Mouse (Mus musculus) kidney, embryonic 15.5 days (tissue): Measurements from ENCODE around the gene Ccdc57. TPM values are rescaled to one million over a fixed set of nuclear protein-coding genes. Genes with fewer than 3 reads are reported as not detected.

Experiments
- ATAC-seq: fragments of 200-750 bp; cut with Nextera tagmentation; replicated peaks from 2 replicates; pipeline ENCODE4 v1.8.0; 2017; ENCODE audit warnings: moderate TSS enrichment; ENCODE audit not compliant: low FRiP score
- H3K27ac ChIP-seq: fragments of 300-500 bp; sonication (generic); 2 replicates; pipeline ENCODE4 v1.5.1; 2015; ENCODE audit warnings: mild to moderate bottlenecking, inconsistent platforms
- H3K27me3 ChIP-seq: fragments of 300-500 bp; sonication (generic); 2 replicates; pipeline ENCODE4 v1.6.1; 2015; ENCODE audit warnings: inconsistent platforms
- H3K36me3 ChIP-seq: fragments of 300-500 bp; sonication (generic); 2 replicates; pipeline ENCODE4 v1.6.1; 2015; ENCODE audit warnings: inconsistent platforms
- H3K4me1 ChIP-seq: fragments of 300-500 bp; sonication (generic); 2 replicates; pipeline ENCODE4 v1.6.1; 2015; ENCODE audit warnings: inconsistent platforms
- H3K4me2 ChIP-seq: fragments of 300-500 bp; sonication (generic); 2 replicates; pipeline ENCODE4 v1.6.1; 2015; ENCODE audit warnings: moderate library complexity, mild to moderate bottlenecking, inconsistent platforms
- H3K4me3 ChIP-seq: fragments of 300-500 bp; sonication (generic); replicated peaks from 2 replicates; pipeline ENCODE4 v1.5.1; 2015; ENCODE audit warnings: mild to moderate bottlenecking, inconsistent platforms
- H3K9ac ChIP-seq: fragments of 300-500 bp; sonication (generic); 2 replicates; pipeline ENCODE4 v1.6.1; 2015; ENCODE audit warnings: mild to moderate bottlenecking, inconsistent platforms
- H3K9me3 ChIP-seq: fragments of 300-500 bp; sonication (generic); replicated peaks from 2 replicates; pipeline ENCODE4 v1.6.1; 2016; ENCODE audit warnings: inconsistent platforms
- WGBS: fragments of 180-500 bp; shearing (Covaris S2); methylation state at CpG from one replicate; pipeline ENCODE4 v1.1.7; 2015; ENCODE audit warnings: mixed read lengths; 5-methylcytosine and 5-hydroxymethylcytosine counted together
- polyA plus RNA-seq: library from polyadenylated mRNA; unstranded; fragments of >200 nt; fragmentation: Nextera tagmentation; extraction: Ambion mirVana; gene quantifications from 2 replicates; pipeline ENCODE4 v1.2.1, GENCODE M21; 2015

Ccdc57 gene
- polyA plus RNA-seq, 1 experiment from 2014 or later = 8.4 TPM

DNA sequence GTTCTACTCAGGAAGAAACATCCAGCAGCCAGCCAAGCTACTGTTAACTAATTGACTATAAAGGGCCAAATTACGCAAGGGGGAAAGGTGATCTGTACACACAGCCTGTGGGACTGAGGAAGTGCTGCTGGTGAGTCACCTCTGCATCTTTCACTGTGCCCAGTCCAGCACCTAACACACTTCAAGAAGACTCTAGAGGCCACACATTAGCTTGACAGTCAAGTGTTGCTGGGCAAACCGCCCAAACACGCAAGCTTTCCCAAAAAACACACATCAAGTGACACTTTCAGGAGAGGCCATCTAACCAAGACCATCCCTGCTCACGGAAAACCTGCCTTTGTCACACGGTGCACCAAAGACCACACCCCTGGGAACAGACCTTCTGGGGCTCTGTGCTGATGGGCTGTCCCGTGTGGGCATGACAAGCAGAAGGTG lies 34.5 kb downstream of the Ccdc57 start:
- Histone ChIP-seq H3K27me3 (no peaks in the 10 kb centered on the region), H3K4me1 (peaks cover 20% of the 10 kb centered on the region), H3K36me3 (peaks cover 46% of the 10 kb centered on the region), H3K9me3 (no peaks in the 10 kb centered on the region), H3K27ac (no peak overlapping the region; the same call in 1 of the 2 replicates), H3K4me2 (no peak overlapping the region), H3K4me3 (no peak overlapping the region), H3K9ac (no peak overlapping the region)
- no peak for ATAC-seq
- 83% methylated on average over 6 of the region's 6 CpGs for WGBS

DNA sequence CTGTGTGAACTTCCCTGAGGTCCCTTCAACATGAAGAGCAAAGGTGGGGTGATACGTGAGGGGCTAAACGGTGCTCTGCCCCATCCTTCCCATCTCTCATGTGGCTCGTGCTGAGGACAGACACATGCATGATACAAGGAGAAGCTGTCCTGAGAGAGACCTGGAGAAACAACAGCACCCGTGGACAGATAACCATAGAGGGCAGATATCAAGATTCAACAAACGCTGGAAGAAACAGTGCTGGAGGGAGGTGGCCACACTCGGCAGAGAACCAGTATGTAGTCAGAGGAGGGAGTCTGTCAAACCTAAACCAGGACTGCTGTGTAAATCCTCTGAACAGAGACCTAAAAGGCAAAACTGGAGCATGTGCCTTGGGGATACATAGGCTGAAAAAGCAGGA lies 37.2 kb downstream of the Ccdc57 start:
- Histone ChIP-seq H3K4me3 (no peak overlapping the region), H3K36me3 (peaks cover 66% of the 10 kb centered on the region), H3K4me1 (no peaks in the 10 kb centered on the region), H3K4me2 (no peak overlapping the region), H3K27ac (no peak overlapping the region), H3K27me3 (no peaks in the 10 kb centered on the region), H3K9ac (no peak overlapping the region), H3K9me3 (no peaks in the 10 kb centered on the region)
- no peak for ATAC-seq
- 91% methylated on average over 6 of the region's 6 CpGs for WGBS

DNA sequence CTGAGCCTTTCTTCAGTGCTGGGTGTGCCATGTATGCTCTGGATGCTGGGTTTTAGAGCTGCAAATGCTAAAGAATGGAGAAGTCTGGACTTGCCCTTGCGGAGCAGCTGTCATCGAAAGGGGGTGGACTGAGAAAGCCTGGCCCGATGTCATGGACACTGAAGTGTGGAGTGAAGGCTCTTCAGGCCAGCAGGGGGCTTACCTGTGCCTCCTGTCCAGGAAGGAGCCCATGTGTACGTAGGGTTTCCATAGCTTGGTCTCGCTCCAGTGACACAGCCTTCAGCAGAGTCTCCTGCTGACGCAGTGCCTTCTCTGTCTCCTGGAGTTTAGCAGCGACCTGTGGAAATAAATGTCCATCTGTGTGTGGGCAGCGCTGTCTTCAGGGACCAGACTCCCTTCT lies 38.3 kb downstream of the Ccdc57 start:
- Histone ChIP-seq H3K27ac (no peak overlapping the region), H3K4me2 (no peak overlapping the region), H3K4me1 (no peaks in the 10 kb centered on the region), H3K9ac (no peak overlapping the region), H3K36me3 (peaks cover 76% of the 10 kb centered on the region), H3K9me3 (no peaks in the 10 kb centered on the region), H3K4me3 (no peak overlapping the region), H3K27me3 (no peaks in the 10 kb centered on the region)
- 74% methylated on average over 8 of the region's 8 CpGs for WGBS
- no peak; the same call in 1 of the 2 replicates for ATAC-seq

DNA sequence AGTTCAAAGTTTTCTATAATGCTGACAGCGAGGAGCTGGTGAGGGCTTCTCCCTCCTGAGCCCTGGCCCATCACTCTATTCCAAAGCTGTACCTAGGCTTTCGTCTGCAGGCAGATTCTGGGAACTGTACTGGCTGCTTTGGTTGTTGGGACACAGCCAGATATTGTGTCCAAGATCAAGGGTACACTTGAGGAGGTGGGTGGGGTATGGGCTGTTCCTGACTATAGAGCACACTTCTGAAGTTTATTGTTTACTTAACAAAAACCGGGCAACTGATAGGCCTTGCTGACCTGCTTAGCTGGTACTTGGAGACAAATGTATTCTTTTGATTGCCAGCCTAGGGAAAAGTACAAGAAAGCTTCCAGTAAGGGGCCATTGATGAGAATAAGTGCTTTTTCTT lies 43.5 kb downstream of the Ccdc57 start:
- Histone ChIP-seq H3K9ac (no peak overlapping the region), H3K27me3 (no peaks in the 10 kb centered on the region), H3K4me1 (no peaks in the 10 kb centered on the region), H3K36me3 (peaks cover 89% of the 10 kb centered on the region), H3K4me2 (no peak overlapping the region), H3K9me3 (0 out of 2 replicates have a peak, but pooled peaks cover 5% of the 10 kb centered on the region), H3K27ac (no peak overlapping the region), H3K4me3 (no peak overlapping the region)
- WGBS = 82% methylated on average over 3 of the region's 3 CpGs
- no peak for ATAC-seq

DNA sequence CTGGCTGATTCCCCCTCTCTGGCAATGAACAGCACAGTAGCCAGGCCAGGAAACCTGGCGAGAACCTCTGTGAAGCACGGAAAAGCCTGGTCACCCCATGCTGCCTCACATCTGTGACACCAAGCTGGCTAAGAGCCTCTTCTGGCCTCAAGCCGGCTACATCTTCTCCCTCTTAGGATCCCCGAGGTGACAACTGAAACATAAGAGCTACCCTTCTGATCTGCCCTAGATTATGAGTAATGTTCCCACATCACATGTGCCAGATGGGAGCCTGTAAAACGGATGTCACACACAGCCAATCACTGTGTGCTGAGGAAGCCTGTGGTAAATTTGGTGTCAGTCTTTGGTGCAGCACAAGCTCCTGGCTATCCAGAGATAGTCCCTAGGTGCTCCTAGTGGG lies 44.0 kb downstream of the Ccdc57 start:
- H3K4me3 ChIP-seq = no peak overlapping the region
- no peak overlapping the region for H3K4me2 ChIP-seq
- 0 out of 2 replicates have a peak, but pooled peaks cover 5% of the 10 kb centered on the region for H3K9me3 ChIP-seq
- no peak overlapping the region for H3K27ac ChIP-seq
- H3K27me3 ChIP-seq = no peaks in the 10 kb centered on the region
- H3K4me1 ChIP-seq = no peaks in the 10 kb centered on the region
- peaks cover 89% of the 10 kb centered on the region for H3K36me3 ChIP-seq
- no peak for ATAC-seq
- 91% methylated on average over 5 of the region's 5 CpGs for WGBS
- H3K9ac ChIP-seq = no peak overlapping the region

DNA sequence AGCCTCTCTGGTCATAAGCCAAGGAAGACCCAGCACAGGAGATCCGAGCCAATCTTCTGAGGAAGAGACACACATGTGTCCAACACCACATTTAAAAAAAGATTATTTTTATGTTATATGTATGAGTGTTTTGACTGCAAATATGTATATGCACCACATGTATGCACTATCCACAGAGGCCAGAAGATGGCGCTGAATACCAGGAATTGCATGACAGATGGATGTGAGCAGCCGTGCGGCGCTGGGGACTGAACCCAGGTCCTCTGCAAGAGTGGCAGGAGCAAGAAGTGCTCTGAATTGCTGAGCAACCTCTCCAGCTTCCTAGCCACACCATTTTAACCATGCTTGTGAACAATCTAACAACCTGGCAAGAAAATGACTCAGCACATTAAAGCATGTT lies 45.2 kb downstream of the Ccdc57 start:
- no peak for ATAC-seq
- WGBS = 92% methylated on average over 5 of the region's 5 CpGs
- no peaks in the 10 kb centered on the region for H3K4me1 ChIP-seq
- no peak overlapping the region for H3K27ac ChIP-seq
- H3K36me3 ChIP-seq = peaks cover 81% of the 10 kb centered on the region
- H3K9ac ChIP-seq = no peak overlapping the region
- no peak overlapping the region for H3K4me2 ChIP-seq
- 0 out of 2 replicates have a peak, but pooled peaks cover 5% of the 10 kb centered on the region for H3K9me3 ChIP-seq
- H3K4me3 ChIP-seq = no peak overlapping the region
- H3K27me3 ChIP-seq = no peaks in the 10 kb centered on the region

DNA sequence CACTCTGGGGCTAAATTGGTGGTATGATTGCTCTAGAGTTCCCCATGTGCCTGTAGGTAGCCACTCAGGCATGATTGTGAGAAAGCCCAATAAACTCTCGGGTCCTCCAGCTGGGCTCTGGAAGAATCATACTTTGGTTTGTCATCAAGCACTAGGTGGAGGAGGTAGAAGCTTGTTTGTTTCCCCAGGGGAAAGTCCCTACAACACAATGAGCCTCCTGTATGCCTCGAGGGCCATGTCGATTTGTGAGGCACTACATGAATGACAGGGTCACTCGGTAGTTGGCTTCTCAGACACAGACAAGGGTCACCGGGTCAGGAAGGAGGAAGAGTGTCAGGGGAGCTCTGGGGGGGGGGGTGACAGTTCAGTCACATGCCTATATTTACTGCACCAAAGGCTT lies 46.2 kb downstream of the Ccdc57 start:
- Histone ChIP-seq H3K4me2 (no peak overlapping the region), H3K27me3 (no peaks in the 10 kb centered on the region), H3K9me3 (0 out of 2 replicates have a peak, but pooled peaks cover 5% of the 10 kb centered on the region), H3K9ac (no peak overlapping the region), H3K4me1 (no peaks in the 10 kb centered on the region), H3K36me3 (peaks cover 74% of the 10 kb centered on the region), H3K4me3 (no peak overlapping the region), H3K27ac (no peak overlapping the region)
- no peak for ATAC-seq
- 72% methylated on average over 5 of the region's 5 CpGs for WGBS

DNA sequence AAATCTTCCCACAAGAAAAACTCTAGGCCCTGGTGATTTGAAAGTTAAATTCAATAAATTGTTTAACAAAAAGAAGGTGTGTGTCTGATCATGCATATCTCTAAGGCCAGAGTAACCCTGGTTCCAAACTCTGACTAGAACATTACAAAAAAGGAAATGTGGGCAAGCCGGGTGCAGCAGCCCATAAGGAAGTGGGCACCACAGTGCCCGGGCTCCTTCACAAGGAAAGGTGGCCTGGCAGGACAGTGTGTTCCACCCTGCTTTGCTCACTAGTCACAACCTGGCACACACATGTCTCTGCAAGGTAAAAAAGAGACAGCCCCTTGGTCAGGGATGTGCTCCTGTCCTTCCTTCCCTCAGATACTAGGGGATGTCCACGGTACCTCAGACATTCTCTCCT lies 49.1 kb downstream of the Ccdc57 start:
- ATAC-seq = no peak
- no peak overlapping the region for H3K27ac ChIP-seq
- peaks cover 76% of the 10 kb centered on the region for H3K36me3 ChIP-seq
- 91% methylated on average over 3 of the region's 3 CpGs for WGBS
- no peaks in the 10 kb centered on the region for H3K27me3 ChIP-seq
- no peak overlapping the region for H3K9ac ChIP-seq
- no peak overlapping the region for H3K4me2 ChIP-seq
- H3K9me3 ChIP-seq = 0 out of 2 replicates have a peak, but pooled peaks cover 5% of the 10 kb centered on the region
- no peaks in the 10 kb centered on the region for H3K4me1 ChIP-seq
- no peak overlapping the region for H3K4me3 ChIP-seq

DNA sequence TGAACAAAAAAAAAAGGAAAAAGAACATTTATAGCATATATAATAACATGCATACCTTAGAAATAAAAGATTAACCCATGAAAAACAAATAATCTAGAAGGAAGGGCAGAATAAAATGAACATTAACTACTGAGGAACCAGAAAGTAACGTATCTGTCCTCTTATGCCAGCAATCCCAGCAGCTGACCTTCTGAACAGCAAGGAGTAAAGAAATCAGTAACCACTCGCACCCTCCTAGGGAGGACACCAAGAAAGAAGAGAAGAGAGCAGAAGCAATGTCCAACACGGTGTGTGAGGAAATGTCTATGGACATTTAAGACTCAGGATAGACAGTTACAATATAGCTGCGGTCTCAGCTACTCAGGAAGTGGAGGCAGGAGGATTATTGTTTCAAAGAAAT lies 49.7 kb downstream of the Ccdc57 start:
- H3K9me3 ChIP-seq = 0 out of 2 replicates have a peak, but pooled peaks cover 5% of the 10 kb centered on the region
- WGBS = 83% methylated on average over 4 of the region's 4 CpGs
- H3K4me1 ChIP-seq = no peaks in the 10 kb centered on the region
- H3K36me3 ChIP-seq = peaks cover 76% of the 10 kb centered on the region
- no peak overlapping the region for H3K9ac ChIP-seq
- no peak overlapping the region for H3K4me2 ChIP-seq
- H3K27ac ChIP-seq = no peak overlapping the region
- H3K27me3 ChIP-seq = no peaks in the 10 kb centered on the region
- H3K4me3 ChIP-seq = no peak overlapping the region
- ATAC-seq = no peak

DNA sequence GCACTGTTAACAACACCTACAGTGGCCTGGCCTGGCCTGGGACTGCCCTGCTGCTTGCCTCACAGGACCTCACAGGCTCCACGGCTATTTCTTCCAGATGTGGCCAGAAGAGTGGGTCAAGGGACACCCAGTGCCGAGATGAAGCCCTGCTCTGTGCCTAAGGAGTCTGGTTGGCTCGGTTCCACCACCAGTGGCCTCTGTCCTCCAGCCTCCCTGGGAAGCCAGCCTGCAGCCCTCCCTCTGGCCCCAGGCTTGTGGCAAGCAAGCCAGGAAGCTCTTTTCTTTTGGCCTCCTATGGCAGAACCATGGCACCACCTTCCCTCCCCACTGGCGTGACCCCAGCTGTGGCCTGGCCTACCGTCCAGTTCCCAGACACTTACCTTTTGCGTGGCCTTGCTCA lies 59.5 kb downstream of the Ccdc57 start:
- no peaks in the 10 kb centered on the region for H3K27me3 ChIP-seq
- H3K9me3 ChIP-seq = no peaks in the 10 kb centered on the region
- no peak overlapping the region for H3K4me3 ChIP-seq
- H3K4me2 ChIP-seq = no peak overlapping the region
- H3K4me1 ChIP-seq = no peaks in the 10 kb centered on the region
- H3K9ac ChIP-seq = no peak overlapping the region
- ATAC-seq = no peak
- peaks cover 17% of the 10 kb centered on the region for H3K36me3 ChIP-seq
- H3K27ac ChIP-seq = no peak overlapping the region
- 77% methylated on average over 6 of the region's 6 CpGs for WGBS

DNA sequence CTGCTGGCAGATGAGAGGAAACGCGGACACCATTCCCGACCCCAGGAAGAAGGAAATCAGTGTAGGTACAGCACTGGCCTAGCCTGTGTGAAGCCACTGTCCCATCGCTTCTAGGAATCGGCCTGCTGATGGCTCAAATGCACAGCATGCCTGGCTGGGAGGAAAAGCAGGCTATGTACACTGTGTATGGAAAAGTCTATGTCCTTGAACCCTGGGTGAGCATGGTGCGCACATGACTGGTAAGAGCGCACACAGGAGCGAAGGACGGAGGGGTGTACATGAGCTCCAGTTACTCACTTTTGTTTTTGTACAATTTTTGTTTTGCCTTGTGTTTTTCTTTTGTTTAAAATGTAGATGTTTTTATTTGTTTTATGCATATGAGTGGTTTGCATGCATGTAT lies 61.2 kb downstream of the Ccdc57 start:
- H3K27ac ChIP-seq = no peak overlapping the region
- H3K4me3 ChIP-seq = no peak overlapping the region
- peaks cover 11% of the 10 kb centered on the region for H3K36me3 ChIP-seq
- H3K4me1 ChIP-seq = no peaks in the 10 kb centered on the region
- WGBS = 90% methylated on average over 9 of the region's 9 CpGs
- no peak for ATAC-seq
- no peaks in the 10 kb centered on the region for H3K9me3 ChIP-seq
- no peak overlapping the region for H3K9ac ChIP-seq
- no peak overlapping the region for H3K4me2 ChIP-seq
- no peaks in the 10 kb centered on the region for H3K27me3 ChIP-seq

DNA sequence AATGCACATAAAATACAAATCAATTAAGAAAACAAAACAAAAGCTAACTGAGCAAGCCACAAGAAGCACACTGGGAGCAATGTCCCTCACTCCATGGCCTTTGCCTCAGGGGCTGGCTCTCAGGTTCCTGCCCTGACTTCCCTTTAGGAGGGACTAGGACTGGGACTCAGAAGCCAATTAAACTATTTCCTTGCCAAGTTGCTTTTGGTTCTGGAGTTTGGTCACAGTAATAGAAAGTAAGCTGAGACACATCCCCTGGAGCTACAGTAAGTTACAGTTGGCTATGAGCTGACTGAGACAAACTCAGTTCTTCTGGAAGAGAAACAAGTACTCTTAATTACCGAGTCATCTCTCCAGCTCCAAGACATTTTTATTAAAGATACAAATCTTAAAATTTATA lies 66.9 kb downstream of the Ccdc57 start:
- no peak overlapping the region for H3K4me3 ChIP-seq
- WGBS = 87% methylated on average over 1 of the region's 1 CpGs
- no peaks in the 10 kb centered on the region for H3K27me3 ChIP-seq
- peaks cover 4% of the 10 kb centered on the region; the same call in 1 of the 2 replicates for H3K4me1 ChIP-seq
- no peak overlapping the region for H3K9ac ChIP-seq
- no peak overlapping the region for H3K4me2 ChIP-seq
- H3K27ac ChIP-seq = no peak overlapping the region
- H3K9me3 ChIP-seq = no peaks in the 10 kb centered on the region
- peaks cover 29% of the 10 kb centered on the region for H3K36me3 ChIP-seq
- ATAC-seq = no peak

DNA sequence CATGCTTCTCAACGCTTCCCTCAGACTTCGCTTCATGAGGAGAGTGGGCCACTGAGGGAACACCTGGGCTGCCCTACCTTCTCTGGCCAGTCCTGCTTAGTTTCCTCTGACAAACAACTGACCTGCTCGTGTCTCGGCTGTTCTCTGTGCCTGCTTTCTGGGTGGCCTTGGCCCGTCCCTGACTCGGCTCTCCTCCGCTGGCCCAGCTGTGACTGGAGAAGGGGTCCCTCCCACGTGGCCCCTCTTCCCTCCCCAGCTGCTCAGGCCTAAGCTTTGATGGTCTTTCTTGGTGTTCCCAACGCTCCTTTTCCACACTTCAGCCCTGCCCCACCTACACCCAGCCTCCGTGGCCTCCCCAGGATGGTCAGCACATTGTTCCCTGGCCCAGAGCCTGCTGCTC lies 69.9 kb downstream of the Ccdc57 start:
- no peak for ATAC-seq
- WGBS = 62% methylated on average over 10 of the region's 10 CpGs
- H3K4me3 ChIP-seq = no peak overlapping the region
- peaks cover 4% of the 10 kb centered on the region; the same call in 1 of the 2 replicates for H3K4me1 ChIP-seq
- H3K9ac ChIP-seq = no peak overlapping the region
- H3K36me3 ChIP-seq = peaks cover 51% of the 10 kb centered on the region
- H3K27ac ChIP-seq = no peak overlapping the region
- no peaks in the 10 kb centered on the region for H3K27me3 ChIP-seq
- no peaks in the 10 kb centered on the region for H3K9me3 ChIP-seq
- no peak overlapping the region for H3K4me2 ChIP-seq
